Mouse (Mus musculus) right cerebral cortex, postnatal 14 days (tissue): ENCODE results near the gene Kcne1l.
A peak's percentile ranks its signal among the peaks of the same experiment; 100 is the strongest.

ENCODE experiments used
- DNase-seq: peaks from one replicate; pipeline ENCODE4 v3.0.0; 2022

The Kcne1l gene

DNA sequence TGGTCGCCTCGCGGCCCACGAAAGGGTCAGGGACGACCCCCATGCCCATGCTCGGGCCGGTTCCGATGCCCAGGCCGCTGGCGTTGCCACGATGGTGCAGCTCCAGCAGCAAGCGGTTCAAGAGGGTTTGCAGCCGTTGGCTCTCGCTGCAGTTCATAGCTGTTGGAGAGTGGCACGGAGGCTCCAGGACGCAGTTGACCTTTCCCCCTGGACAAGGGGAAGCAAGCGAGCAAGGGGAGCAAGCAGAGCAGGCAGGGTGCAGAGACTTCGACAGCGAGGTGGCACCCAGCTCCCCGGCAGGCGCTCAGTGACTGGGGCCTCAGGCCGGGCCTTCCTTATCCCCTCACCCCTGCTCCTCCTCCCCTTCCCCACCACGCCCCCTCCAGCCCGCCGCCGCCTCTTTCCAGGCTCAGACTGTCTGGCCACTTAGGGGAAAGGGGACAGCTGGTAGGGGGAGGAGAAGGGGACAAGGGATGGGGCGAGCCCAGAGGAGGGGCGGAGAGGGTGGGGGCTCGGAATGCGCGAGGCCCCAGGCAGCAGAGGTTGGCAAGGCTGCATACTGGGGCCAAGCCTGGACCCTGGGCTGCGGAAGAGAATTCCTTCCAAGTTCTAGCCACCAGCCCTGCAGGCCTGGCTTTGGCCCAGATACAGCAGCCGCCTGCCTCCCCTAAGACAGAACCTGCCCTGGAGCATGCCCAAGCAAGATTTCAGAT is at the start of gene Kcne1l:
TSS of gene Kcne1l (minus strand) at position 426 of the 713 bp plus-strand sequence.
- DNase-seq: no peak

DNA sequence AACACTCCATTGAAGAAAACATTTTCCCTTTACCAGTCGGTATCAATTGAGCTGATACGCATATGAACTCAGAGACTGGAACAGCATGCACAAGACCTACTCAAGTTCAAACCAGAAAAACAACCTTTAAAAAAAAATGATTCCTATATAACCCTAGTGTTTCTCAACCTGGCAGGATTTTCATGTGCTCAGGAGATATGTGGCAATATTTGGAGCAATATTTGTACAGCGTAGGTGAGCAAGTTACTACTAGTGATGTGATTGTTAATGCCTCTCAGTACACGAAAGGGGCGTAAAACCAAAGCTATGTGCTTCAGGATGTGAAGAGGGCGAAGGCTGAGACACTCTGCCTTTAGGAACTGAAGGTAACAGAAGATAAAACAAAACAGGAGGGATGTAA is 30.1 kb upstream of the Kcne1l start:
- no peak for DNase-seq

GRCm38 (mm10) chrX:142335502-142335901 is 29.4 kb upstream of the Kcne1l start:
- no peak for DNase-seq

- no peak for DNase-seq
These were observed 19.7 kb upstream of the Kcne1l start for GRCm38 (mm10) chrX:142325760-142326159.

DNA sequence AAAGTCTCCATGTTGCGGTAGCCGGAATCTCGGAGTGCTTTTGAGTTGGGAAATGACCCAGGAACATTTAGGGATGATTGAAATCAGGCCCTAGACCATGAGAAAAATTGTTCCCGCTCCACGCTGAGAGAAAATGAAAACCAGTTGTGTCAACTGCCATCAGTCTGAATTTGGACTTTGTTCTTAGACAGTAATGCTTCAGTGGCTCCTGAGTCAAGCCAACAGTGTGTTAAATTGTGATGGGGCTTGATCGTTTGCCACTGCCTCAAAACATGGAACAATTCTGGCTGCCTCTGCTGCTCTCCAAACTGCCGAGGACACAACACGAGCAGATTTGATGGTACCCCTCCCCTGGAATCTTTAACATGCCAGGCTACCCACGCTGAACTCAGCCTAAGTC is 10.0 kb upstream of the Kcne1l start:
- DNase-seq: no peak

DNA sequence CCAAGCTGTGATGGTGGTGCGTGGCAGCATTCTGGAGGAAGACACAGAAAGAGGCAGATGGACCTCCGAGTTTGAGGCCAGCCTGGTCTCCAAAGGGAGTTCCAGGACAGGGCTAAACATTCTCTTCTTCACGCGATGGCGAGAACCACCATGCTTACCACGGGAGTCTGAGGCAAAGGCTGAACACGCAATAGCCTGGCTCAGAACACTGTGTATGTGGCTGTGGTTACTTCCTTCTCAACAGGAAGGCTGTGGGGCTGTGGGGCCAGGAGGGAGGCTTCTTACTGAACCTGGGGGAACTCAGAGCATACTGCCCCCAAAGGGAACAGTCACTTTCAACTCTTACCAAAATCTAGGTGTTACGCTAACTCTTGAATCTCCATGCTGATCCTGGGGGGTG is 9.2 kb upstream of the Kcne1l start:
- DNase-seq: peak; percentile 4

DNA sequence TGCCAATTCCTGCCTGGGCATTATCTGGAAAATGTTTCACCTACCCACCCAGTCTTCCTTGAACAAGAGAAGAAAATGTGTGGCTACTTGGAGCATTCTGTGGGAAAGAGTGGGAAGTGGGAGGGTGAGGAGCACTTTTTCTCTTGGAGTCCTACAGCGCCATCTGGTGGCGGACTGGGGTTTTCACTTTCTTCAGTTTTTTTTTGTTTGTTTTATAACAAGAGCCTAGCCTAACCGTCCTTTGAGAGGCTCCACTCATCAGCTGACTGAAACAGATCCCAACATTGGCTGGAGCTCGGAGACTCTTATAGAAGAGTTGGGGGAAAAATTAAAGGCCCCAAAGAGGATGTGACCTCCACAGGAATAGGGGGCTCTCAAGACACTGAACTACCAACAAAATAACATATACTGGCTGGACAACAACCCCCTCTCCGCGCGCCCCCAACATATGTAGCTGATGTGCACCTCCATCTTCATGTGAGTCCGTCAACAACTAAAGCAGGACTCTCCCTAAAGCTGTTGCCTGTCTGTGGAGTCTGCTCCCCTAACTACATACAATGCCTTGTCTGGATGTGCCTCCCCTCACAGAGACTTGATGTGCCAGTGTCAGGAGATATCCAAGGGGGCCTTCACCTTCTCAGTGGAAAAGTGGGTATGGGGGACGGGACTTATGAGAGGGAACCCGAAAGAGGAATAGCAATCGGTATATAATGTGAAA is 8.4 kb upstream of the Kcne1l start:
- peak; percentile 72 for DNase-seq

GRCm38 (mm10) chrX:142310431-142310830 is 4.3 kb upstream of the Kcne1l start:
- no peak for DNase-seq

DNA sequence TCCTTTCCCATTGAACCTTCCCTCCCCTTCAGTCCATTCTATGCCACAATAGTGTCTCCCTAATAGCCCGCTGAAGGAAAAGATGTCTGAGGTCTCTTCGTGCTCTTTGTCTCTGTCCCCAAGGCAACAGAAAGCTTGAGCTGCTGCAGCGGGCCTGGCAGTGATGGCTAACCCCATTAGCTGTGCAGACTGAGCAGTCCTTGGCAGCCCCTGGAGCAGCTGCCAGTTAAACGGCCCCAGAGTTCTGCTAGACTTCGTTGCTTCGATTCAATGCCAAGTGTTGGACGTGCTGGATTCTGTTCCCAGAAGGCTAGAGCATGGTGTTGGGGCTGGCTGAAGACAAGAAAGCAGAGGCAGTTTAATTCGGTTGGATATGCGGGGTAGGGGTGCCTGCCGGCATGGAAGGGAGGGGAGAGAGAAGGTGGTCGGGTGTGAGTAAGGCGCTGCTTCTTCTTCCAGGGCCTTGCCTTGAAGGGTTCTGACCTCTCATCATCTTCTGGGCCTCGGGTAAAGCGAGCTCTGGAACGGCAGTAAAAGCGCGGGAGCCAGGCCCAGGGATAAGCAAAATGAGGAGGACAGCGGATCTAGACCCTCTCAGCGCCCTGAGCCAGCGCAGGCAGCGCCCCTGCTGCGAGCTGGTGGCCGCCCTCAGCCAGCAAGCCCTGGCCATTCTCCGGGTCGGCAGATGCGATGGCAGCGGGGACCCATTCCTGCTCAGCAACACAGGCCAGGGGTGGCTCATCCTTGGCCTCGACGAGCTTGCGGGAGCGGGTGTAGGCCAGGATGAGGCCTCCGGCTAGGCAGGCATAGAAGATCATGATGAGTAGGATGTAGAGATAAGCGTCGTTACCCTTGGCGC is 855 bp downstream of the Kcne1l start:
- peak; percentile 5 for DNase-seq

DNA sequence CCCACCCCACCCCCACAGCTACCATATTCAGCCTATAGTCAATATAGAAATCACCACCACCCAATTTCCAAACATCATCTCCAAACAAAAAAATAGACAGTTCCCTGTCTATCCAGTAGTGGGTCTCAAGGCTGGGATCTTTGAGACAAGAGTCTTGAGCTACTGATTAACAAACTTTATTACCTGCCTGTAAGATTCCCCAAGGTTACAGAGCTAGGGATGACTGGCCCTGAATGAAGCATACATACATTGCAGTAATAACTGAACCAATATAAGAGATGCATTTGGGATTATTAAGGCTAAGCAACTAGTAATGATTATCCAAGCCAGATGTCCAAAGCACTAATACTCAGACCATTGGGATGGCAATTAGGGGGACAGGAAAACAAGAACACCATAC is 1.5 kb downstream of the Kcne1l start:
- DNase-seq: no peak

DNA sequence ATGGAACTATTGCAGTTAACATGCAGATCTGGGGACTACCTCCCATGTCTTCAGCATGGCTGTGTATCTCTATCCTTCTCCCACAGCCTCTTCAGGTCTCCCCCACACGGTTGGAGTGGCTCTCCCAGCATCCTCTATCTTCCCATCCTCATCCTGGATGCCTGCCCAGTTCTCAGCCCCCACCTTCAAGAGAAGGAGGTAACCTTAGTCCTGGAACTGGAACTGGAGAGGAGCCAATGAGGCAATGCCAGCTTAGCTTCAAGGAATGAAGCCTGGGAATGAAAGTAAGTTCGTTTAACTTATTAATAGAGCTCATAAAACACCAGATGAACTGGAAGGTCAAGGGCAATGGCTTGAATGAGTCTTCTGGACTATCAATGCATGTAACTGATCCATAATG is 2.6 kb downstream of the Kcne1l start:
- DNase-seq: no peak

GRCm38 (mm10) chrX:142285905-142286304 is 20.2 kb downstream of the Kcne1l start:
- DNase-seq: no peak

DNA sequence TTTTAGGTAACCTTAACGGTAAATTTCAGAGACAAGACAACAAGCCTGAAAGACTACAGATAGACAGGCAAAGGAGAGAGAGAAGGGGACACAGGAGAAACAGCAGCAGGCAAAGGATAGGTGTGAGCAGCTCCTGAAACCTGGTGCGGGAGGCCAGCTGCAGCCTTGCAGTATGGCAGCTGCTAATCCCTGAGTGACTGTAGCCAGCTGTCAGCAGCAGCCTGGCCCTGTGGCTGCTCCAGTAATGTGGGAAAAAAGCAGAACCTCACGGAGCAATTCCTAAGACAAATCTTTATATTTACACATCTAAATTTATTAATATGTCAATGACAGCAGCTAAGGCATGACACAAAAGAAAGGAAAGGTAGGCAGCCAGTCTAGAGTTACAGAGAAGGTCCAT is 29.5 kb downstream of the Kcne1l start:
- DNase-seq: no peak

DNA sequence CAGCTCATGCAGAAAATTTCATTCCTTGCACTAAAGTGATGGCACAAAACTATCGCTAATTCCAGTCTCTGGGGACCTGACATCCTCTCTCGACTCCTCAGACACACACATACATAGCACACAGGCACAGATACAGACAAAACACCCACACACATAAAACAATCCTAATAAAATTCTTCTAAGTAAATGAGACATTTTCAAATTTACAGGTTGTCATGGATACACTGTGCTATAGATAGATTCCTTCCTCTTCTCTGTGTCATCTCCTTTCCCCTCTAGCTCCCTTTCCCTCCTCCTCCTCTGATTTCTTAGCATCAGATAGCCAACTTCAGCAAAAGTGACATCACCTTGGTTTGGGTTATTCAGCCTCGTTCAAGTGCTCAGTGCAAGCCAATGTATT is 30.1 kb downstream of the Kcne1l start:
- DNase-seq: no peak
